Mouse (Mus musculus) small intestine, adult 2 months (tissue): ENCODE data around the gene Cst8. TPM values are rescaled to one million over a fixed set of nuclear protein-coding genes. Genes with fewer than 3 reads are reported as not detected.

Experiments
- H3K27ac ChIP-seq: fragments of 200-500 bp; 2 replicates; pipeline ENCODE4 v1.5.1; 2012; ENCODE audit warnings: low read depth, low read length, control low read depth, inconsistent platforms; ENCODE audit not compliant: insufficient read depth
- H3K27me3 ChIP-seq: fragments of 200-500 bp; 2 replicates; pipeline ENCODE4 v1.6.1; 2012; ENCODE audit warnings: mild to moderate bottlenecking, moderate library complexity, low read length, inconsistent platforms; ENCODE audit not compliant: control insufficient read depth, insufficient read depth
- H3K36me3 ChIP-seq: fragments of 200-500 bp; 2 replicates; pipeline ENCODE4 v1.6.1; 2012; ENCODE audit warnings: mild to moderate bottlenecking, low read length, control low read depth, inconsistent platforms; ENCODE audit not compliant: control insufficient read depth, insufficient read depth
- H3K4me1 ChIP-seq: fragments of 200-500 bp; 2 replicates; pipeline ENCODE4 v1.6.1; 2012; ENCODE audit warnings: low read length, inconsistent platforms, mixed read lengths; ENCODE audit not compliant: control insufficient read depth, insufficient read depth, insufficient read length
- H3K4me3 ChIP-seq: fragments of 200-500 bp; 2 replicates; pipeline ENCODE4 v1.5.1; 2012; ENCODE audit warnings: low read depth, mild to moderate bottlenecking, control low read depth, inconsistent platforms, low read length, moderate library complexity
- CTCF ChIP-seq: fragments of 200-500 bp; IDR thresholded peaks from 2 replicates; pipeline ENCODE4 v1.5.1; 2012; ENCODE audit warnings: low read depth, mild to moderate bottlenecking, control low read depth, inconsistent platforms, low read length, moderate library complexity, mixed read lengths; ENCODE audit not compliant: insufficient replicate concordance, insufficient read length; ENCODE audit errors: extremely low read depth
- POLR2A ChIP-seq: fragments of 200-500 bp; IDR thresholded peaks from 2 replicates; pipeline ENCODE4 v1.6.1; 2012; ENCODE audit warnings: low read depth, mild to moderate bottlenecking, control low read depth, inconsistent platforms, low read length, moderate library complexity
- WGBS: fragments of 180-500 bp; shearing (Covaris S2); methylation state at CpG from one replicate; pipeline ENCODE4 v1.1.7; 2018; 5-methylcytosine and 5-hydroxymethylcytosine counted together
- polyA plus RNA-seq: library from polyadenylated mRNA; depleted of rRNA; stranded (reverse); fragments of >200 nt; gene quantifications from 2 replicates; pipeline ENCODE4 v1.2.3, GENCODE M21; 2012; rRNA removed

The Cst8 gene
- polyA plus RNA-seq, 1 experiment: not detected

DNA sequence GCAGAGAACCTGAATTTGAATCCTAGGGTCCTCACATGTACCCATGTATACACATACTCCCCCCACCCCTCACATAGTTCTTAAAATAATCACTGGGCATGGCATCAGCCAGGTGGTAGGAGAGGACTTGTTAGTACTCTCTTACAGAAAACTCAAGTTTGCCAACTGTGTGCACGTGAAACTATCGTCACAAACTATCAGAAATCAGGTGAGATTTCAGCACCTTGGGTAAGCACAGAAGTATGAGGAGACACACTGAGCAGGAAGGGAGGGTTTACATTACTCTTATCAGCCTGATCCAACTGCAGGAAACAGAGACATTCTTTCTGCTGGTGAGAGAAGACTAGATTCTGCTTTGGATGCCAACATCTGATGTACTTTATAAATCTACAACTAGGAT, 40.6 kb downstream of the Cst8 start:
- Histone ChIP-seq H3K4me3 (no peak overlapping the region), H3K27me3 (peaks cover 6% of the 10 kb centered on the region; the same call in 1 of the 2 replicates), H3K4me1 (no peaks in the 10 kb centered on the region), H3K36me3 (no peaks in the 10 kb centered on the region), H3K27ac (no peak overlapping the region)
- WGBS: 73% methylated on average over 2 of the region's 2 CpGs
- TF ChIP-seq POLR2A (no peak), CTCF (no peak)

DNA sequence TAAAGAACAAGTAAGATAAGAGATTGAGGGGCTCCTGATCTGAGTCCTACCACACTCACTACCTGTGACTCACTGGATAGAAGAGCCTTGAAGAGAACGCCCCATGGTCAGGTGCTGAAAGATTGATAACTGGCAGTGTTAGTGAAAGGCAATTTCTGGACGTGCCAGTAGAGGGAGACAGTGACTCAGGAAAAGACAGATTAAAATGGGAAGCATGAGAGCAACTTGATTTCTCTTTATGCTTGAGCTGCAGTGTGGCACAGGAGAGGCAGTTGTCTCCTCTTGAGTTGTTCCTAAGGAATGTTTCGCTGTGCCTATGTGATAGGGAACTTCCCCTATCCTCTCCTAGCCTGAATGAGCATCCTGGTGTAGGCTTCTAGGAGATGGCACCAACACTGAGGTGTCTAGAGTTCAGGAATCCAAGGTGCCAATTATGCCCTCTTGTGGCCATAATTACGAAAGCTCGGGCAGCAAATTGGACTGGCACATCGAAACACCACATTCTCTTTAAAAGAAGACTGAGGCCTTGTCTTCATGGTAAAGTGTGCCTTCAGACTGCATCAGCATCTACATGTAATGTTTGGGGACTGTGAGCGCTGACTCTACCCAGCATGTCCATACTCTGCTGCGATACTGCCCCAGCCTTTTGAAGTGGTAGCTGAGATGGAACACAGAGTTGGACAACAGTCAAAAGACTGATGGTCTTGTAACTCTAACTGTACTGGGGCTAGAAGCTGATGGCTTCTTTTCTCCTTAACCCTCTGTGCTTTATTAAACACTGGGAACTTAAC, 52.7 kb downstream of the Cst8 start:
- TF ChIP-seq CTCF (peak; percentile 67; the same call in 1 of the 2 replicates), POLR2A (no peak)
- Histone ChIP-seq H3K36me3 (no peaks in the 10 kb centered on the region), H3K4me1 (no peaks in the 10 kb centered on the region), H3K27me3 (no peaks in the 10 kb centered on the region), H3K27ac (no peak overlapping the region), H3K4me3 (no peak overlapping the region)
- WGBS: 36% methylated on average over 8 of the region's 8 CpGs

Other genes starting within 250 kb of the Cst8 start
- 9.4 and 14.1 TPM in 2 replicates for gene Nxt1, start 126.2 kb upstream of the Cst8 start, polyA plus RNA-seq
- 4.5 and 5.5 TPM in 2 replicates for gene Gzf1, start 117.8 kb upstream of the Cst8 start, polyA plus RNA-seq
- gene Napb, start 66.3 kb upstream of the Cst8 start, polyA plus RNA-seq: 0.10 and 0.16 TPM in 2 replicates
- not detected in 2 replicates for gene Cstl1, start 48.4 kb upstream of the Cst8 start, polyA plus RNA-seq
- not detected in 2 replicates for gene Cst11, start 27.3 kb upstream of the Cst8 start, polyA plus RNA-seq
- gene 8030411F24Rik, start 16.8 kb upstream of the Cst8 start, polyA plus RNA-seq: not detected in 2 replicates
- not detected in 2 replicates for gene Cst12, start 9.4 kb upstream of the Cst8 start, polyA plus RNA-seq
- gene Cst13, start 21.3 kb downstream of the Cst8 start, polyA plus RNA-seq: not detected in 2 replicates
- gene Cst9, start 36.4 kb downstream of the Cst8 start, polyA plus RNA-seq: not detected in 2 replicates
- not detected in 2 replicates for gene 9230104L09Rik, start 66.3 kb downstream of the Cst8 start, polyA plus RNA-seq
- 323 and 330 TPM in 2 replicates for gene Cst3, start 76.9 kb downstream of the Cst8 start, polyA plus RNA-seq
- not detected in 2 replicates for gene Gm1330, start 204.5 kb downstream of the Cst8 start, polyA plus RNA-seq
- not detected in 2 replicates for gene Gm10750, start 218.5 kb downstream of the Cst8 start, polyA plus RNA-seq